Mouse (Mus musculus) stomach, postnatal 0 days (tissue): ENCODE results near the gene Fam129c. TPM values are rescaled to one million over a fixed set of nuclear protein-coding genes. Genes with fewer than 3 reads are reported as not detected.

Source experiments
- ATAC-seq: fragments of 200-750 bp; cut with Nextera tagmentation; 2 replicates; pipeline ENCODE4 v1.8.0; 2017; ENCODE audit not compliant: low FRiP score, low TSS enrichment
- DNase-seq: peaks from one replicate; pipeline ENCODE4 v3.0.0-alpha.2; 2016; ENCODE audit warnings: low spot score
- H3K27ac ChIP-seq: fragments of 300-500 bp; sonication (generic); replicated peaks from 2 replicates; pipeline ENCODE4 v1.5.1; 2014; ENCODE audit warnings: mild to moderate bottlenecking, control low read depth
- H3K27me3 ChIP-seq: fragments of 300-500 bp; sonication (generic); 2 replicates; pipeline ENCODE4 v1.6.1; 2014; ENCODE audit warnings: low read length; ENCODE audit not compliant: control insufficient read depth, insufficient read depth
- H3K36me3 ChIP-seq: fragments of 300-500 bp; sonication (generic); 2 replicates; pipeline ENCODE4 v1.6.1; 2014; ENCODE audit warnings: low read length, mixed read lengths; ENCODE audit not compliant: control insufficient read depth, insufficient read depth
- H3K4me1 ChIP-seq: fragments of 300-500 bp; sonication (generic); replicated peaks from 2 replicates; pipeline ENCODE4 v1.6.1; 2014; ENCODE audit warnings: antibody characterized with exemption; ENCODE audit not compliant: control insufficient read depth, insufficient read depth
- H3K4me2 ChIP-seq: fragments of 300-500 bp; sonication (generic); replicated peaks from 2 replicates; pipeline ENCODE4 v1.6.1; 2014; ENCODE audit warnings: low read depth, mild to moderate bottlenecking, control low read depth, moderate library complexity
- H3K4me3 ChIP-seq: fragments of 300-500 bp; sonication (generic); 2 replicates; pipeline ENCODE4 v1.5.1; 2014; ENCODE audit warnings: low read depth, low read length, control low read depth
- H3K9ac ChIP-seq: fragments of 300-500 bp; sonication (generic); 2 replicates; pipeline ENCODE4 v1.6.1; 2014; ENCODE audit warnings: mild to moderate bottlenecking, low read length, control low read depth, mixed read lengths
- H3K9me3 ChIP-seq: fragments of 300-500 bp; sonication (generic); 2 replicates; pipeline ENCODE4 v1.6.1; 2016; ENCODE audit warnings: low read length; ENCODE audit not compliant: control insufficient read depth
- CTCF ChIP-seq: IDR thresholded peaks from 2 replicates; pipeline ENCODE4 v1.5.1; 2016; ENCODE audit warnings: antibody characterized with exemption, low read depth, mild to moderate bottlenecking, moderate library complexity
- EP300 ChIP-seq: optimal IDR thresholded peaks from 2 replicates; pipeline ENCODE3; 2016; ENCODE audit warnings: antibody characterized with exemption
- WGBS: fragments of 180-500 bp; shearing (Covaris S2); extraction: QIAGEN DNeasy Blood & Tissue Kit; methylation state at CpG from one replicate; pipeline ENCODE4 v1.1.7; 2014; 5-methylcytosine and 5-hydroxymethylcytosine counted together
- polyA plus RNA-seq: library from polyadenylated mRNA; unstranded; fragments of >200 nt; fragmentation: Nextera tagmentation; extraction: Ambion mirVana; gene quantifications from 2 replicates; pipeline ENCODE4 v1.2.1, GENCODE M21; 2015

Fam129c gene
- polyA plus RNA-seq, 1 experiment from 2014 or later = 1.4 TPM

DNA sequence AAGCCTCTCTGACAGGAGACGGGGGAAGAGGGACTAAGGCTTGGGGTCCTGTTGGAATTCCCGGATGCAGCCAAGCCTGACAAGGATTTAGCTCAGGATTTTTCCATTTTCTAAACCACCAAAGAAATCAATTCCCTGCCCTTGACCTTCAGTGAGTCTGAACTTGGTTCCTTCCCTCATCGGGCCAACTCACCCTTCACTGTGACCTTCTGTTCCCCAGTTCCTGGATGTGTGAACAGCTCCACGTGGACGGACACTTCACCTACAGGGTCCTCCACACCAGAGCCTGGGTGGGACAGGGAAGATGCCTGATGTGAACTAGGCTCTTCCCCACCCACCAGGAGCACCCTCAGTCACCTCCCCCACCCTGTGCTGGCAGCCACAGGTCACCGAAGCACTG is 33.3 kb downstream of the Fam129c start:
- Histone ChIP-seq H3K4me2 (no peak overlapping the region), H3K27me3 (no peaks in the 10 kb centered on the region), H3K36me3 (no peaks in the 10 kb centered on the region), H3K27ac (no peak overlapping the region), H3K4me3 (no peak overlapping the region), H3K4me1 (peaks cover 8% of the 10 kb centered on the region; the same call in 1 of the 2 replicates), H3K9me3 (no peaks in the 10 kb centered on the region; the same call in 1 of the 2 replicates), H3K9ac (no peak overlapping the region)
- no peak for ATAC-seq
- 88% methylated on average over 6 of the region's 6 CpGs for WGBS
- no peak for TF ChIP-seq CTCF
- no peak for TF ChIP-seq EP300
- no peak for DNase-seq

DNA sequence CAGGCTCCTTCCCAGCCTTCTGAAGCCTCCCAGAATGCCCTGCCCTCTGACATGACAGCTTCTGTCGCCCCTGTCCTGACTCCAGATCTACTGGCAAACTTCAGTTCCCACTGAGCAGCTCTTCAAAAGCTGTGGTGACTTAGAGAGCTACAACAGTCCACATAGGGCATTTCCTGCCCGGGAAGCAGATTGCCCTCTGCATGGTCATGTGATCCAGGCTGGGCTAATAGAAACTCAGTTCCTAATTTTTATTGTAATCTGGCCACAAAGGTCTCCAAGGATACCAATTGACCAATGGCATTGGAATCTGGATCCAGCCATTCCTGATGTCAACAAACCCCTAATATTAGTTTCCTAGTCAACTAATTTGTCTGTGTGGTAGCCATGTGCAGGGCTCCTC is 34.4 kb downstream of the Fam129c start:
- H3K9me3 ChIP-seq = no peaks in the 10 kb centered on the region; the same call in 1 of the 2 replicates
- no peak for ATAC-seq
- no peak for TF ChIP-seq CTCF
- TF ChIP-seq EP300 = no peak
- H3K4me1 ChIP-seq = peaks cover 8% of the 10 kb centered on the region; the same call in 1 of the 2 replicates
- H3K36me3 ChIP-seq = no peaks in the 10 kb centered on the region
- WGBS = 58% methylated on average over 2 of the region's 2 CpGs
- H3K27me3 ChIP-seq = no peaks in the 10 kb centered on the region
- DNase-seq = no peak
- H3K4me3 ChIP-seq = no peak overlapping the region
- H3K9ac ChIP-seq = no peak overlapping the region
- H3K4me2 ChIP-seq = no peak overlapping the region
- no peak overlapping the region for H3K27ac ChIP-seq

DNA sequence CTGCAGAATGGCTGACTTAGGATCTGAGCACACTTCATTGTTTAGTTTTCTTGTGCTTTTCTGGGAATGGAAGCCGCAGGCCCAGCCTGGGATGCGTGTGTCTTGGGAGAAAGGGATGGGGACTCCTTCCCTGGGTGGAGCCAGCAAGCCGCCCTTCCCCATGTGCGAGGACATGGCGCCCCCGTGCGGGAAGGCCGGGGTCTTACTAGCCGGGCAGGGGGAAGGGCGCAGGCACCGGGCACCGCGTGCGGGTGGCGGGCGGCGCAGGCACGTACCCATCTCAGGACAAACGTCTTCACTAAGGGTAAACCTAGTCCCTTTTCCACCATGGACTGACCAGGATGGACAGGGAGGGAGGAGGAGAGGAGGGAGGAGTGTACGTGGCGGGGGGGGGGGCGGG is 35.7 kb downstream of the Fam129c start:
- Histone ChIP-seq H3K36me3 (no peaks in the 10 kb centered on the region), H3K4me3 (no peak overlapping the region), H3K4me2 (no peak overlapping the region), H3K9ac (no peak overlapping the region), H3K9me3 (no peaks in the 10 kb centered on the region; the same call in 1 of the 2 replicates), H3K4me1 (peaks cover 4% of the 10 kb centered on the region; the same call in 1 of the 2 replicates), H3K27ac (no peak overlapping the region), H3K27me3 (no peaks in the 10 kb centered on the region)
- TF ChIP-seq EP300 (no peak), CTCF (peak; percentile 68)
- DNase-seq = peak; percentile 60
- ATAC-seq = no peak
- 11% methylated on average over 19 of the region's 22 CpGs for WGBS

DNA sequence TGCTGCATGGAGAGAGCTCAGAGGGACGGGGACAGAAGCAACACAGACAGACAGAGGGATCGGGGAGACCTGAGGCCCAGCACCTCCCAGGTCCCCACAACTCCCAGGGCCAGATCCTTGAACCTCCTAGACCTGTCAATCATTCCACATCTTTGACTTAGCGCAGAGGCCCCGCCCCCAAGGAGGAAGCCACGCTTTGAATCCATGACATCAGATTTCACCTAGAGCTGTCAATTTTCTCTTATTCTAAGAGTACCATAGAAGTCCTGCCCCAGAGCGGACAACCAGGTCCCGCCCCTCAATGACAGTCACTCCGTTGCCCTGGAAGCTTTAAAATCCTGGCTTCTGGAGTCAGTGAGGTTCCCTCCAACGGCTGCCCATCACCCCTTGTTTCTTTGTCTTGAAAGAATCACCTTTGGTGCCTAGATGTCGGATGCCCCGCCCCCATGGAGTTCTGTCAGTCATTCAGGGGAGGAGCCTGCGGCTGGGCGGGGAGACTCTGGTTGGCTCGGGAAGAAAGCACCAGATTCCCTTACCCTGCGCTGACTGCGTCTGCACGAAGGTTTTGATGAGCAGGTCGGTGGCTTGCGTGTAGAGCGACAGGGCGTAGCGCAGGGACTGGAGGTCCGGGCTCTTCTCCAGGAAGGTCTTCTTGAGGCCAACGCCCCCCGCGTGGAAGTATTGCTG is 36.7 kb downstream of the Fam129c start:
- Histone ChIP-seq H3K4me2 (peak overlapping the region; percentile 32), H3K9ac (no peak overlapping the region), H3K9me3 (no peaks in the 10 kb centered on the region; the same call in 1 of the 2 replicates), H3K4me1 (no peaks in the 10 kb centered on the region; the same call in 1 of the 2 replicates), H3K27ac (no peak overlapping the region), H3K27me3 (no peaks in the 10 kb centered on the region), H3K36me3 (no peaks in the 10 kb centered on the region), H3K4me3 (no peak overlapping the region; the same call in 1 of the 2 replicates)
- WGBS = 5% methylated on average over 24 of the region's 26 CpGs
- TF ChIP-seq EP300 = no peak
- TF ChIP-seq CTCF = no peak
- ATAC-seq = no peak
- DNase-seq = peak; percentile 78

DNA sequence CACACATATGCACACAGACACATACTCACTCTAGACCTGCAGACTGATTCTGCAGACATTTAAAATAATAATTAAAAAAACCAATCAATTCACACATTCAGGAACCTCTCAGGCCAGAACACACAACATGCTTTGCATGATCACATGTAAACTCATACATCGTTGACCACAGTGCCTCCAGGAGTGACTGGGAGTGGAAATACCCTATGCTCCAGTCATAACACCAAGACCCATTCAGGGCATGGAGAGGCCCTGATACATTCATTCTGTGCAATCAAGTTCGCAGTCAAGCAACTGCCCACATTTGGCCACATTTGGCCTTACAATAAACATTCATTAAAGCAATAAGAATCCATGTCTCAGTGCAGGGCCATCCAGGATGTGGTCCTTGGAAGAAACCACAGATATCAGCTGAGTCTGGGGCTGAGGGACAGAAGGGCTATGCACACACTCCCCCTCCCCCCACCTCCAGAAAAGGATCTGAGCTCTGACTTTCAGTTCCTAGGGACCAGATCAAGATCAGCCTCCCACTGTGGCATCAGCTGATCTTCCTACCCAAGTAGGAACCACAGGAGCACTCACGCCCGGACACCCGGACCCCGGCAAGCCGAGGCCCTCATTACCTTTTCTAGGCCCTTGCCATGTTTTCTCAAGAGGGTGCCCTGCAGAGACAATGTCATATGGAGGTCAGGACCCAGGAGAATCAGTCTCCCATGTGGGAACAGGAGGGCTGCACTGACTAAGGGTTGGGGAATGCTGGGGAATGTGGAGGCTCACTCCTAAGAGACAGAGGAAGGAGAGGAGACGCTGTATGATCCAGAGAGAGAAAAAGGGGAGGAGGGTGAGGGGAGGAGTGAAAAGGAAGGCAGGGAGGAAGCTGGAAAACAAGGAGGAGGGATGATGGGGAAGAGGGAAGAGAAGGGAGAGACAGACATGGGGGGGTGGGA is 40.0 kb downstream of the Fam129c start:
- no peak for DNase-seq
- no peak for ATAC-seq
- no peaks in the 10 kb centered on the region for H3K36me3 ChIP-seq
- H3K9ac ChIP-seq = no peak overlapping the region
- H3K4me2 ChIP-seq = no peak overlapping the region
- no peaks in the 10 kb centered on the region for H3K27me3 ChIP-seq
- H3K4me3 ChIP-seq = no peak overlapping the region
- WGBS = 61% methylated on average over 8 of the region's 8 CpGs
- no peak for TF ChIP-seq CTCF
- TF ChIP-seq EP300 = no peak
- H3K4me1 ChIP-seq = no peaks in the 10 kb centered on the region
- H3K27ac ChIP-seq = no peak overlapping the region
- H3K9me3 ChIP-seq = no peaks in the 10 kb centered on the region; the same call in 1 of the 2 replicates
